Mouse (Mus musculus) naive thymus-derived CD4-positive, alpha-beta T cell, adult 5 months (primary cell): ENCODE measurements around the gene Fgd2. TPM values are rescaled to one million over a fixed set of nuclear protein-coding genes. Genes with fewer than 3 reads are reported as not detected.

Experiments
- polyA plus RNA-seq: library from polyadenylated mRNA; unstranded; fragments of 100-300 nt; shearing (Covaris generic); gene quantifications from one replicate; pipeline ENCODE4 v1.2.1, GENCODE M21; 2017

Gene Fgd2
- polyA plus RNA-seq = not detected

GRCm38 (mm10) chr17:29360761-29361221 lies at the start of gene Fgd2:
Gene Fgd2, plus strand, starts transcription at chr17:29360914.

GRCm38 (mm10) chr17:29317380-29317779 lies 43.3 kb upstream of the Fgd2 start, which contains the start of gene Pi16:
Gene Pi16, plus strand, starts transcription at chr17:29317680.

GRCm38 (mm10) chr17:29347645-29348256 lies 13.0 kb upstream of the Fgd2 start, which contains the start of gene Mtch1:
Gene Mtch1, minus strand, starts transcription at chr17:29347934.

Other genes starting within 250 kb of the Fgd2 start
- not detected for gene Rab44, start 246.8 kb upstream of the Fgd2 start, polyA plus RNA-seq
- 0.62 TPM for gene Cpne5, start 122.7 kb upstream of the Fgd2 start, polyA plus RNA-seq
- 16.3 TPM for gene Ppil1, start 96.7 kb upstream of the Fgd2 start, polyA plus RNA-seq
- 46.3 TPM for gene BC004004, start 92.1 kb upstream of the Fgd2 start, polyA plus RNA-seq
- not detected for gene Pi16, start 43.2 kb upstream of the Fgd2 start, polyA plus RNA-seq
- 31.3 TPM for gene Mtch1, start 13.0 kb upstream of the Fgd2 start, polyA plus RNA-seq
- gene Pim1, start 129.8 kb downstream of the Fgd2 start, polyA plus RNA-seq = 178 TPM
- gene Gm17657, start 188.7 kb downstream of the Fgd2 start, polyA plus RNA-seq = 0.39 TPM
- 30.5 TPM for gene Tbc1d22b, start 188.9 kb downstream of the Fgd2 start, polyA plus RNA-seq
- 3.8 TPM for gene Tmem217, start 191.5 kb downstream of the Fgd2 start, polyA plus RNA-seq